Mouse (Mus musculus): ENCODE measurements around the gene Cyp26a1.

DNA sequence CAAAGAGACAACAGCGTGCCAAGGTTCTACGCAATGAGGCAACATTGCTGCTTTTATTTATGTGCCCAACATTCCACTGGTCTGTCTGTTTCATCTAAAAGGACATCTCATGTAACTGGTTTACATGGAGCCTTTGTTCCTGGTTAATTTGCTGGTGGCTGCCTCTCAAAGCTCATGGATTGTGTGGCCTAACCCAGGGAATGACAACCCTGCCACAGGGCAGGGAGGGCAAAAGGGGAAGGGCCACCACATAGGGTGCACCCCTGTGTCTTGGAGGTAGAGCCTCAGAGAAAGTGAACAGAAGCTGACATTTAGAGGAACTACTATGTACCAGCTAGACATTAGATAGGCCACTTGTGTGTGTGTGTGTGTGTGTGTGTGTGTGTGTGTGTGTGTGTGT, 29.8 kb downstream of the Cyp26a1 start:
- TF ChIP-seq CTCF (IDR thresholded peaks at IDR 0.05; ENCODE audit: low read depth, low read length) (no peak), POLR2A (IDR thresholded peaks at IDR 0.05; ENCODE audit: extremely low read depth, insufficient read depth, low read length) (no peak)
